Mouse (Mus musculus) neural tube, embryonic 11.5 days (tissue): ENCODE measurements around the gene Gjb3. TPM values are rescaled to one million over a fixed set of nuclear protein-coding genes. Genes with fewer than 3 reads are reported as not detected.

Source experiments
- ATAC-seq: fragments of 200-750 bp; cut with Nextera tagmentation; 2 replicates; pipeline ENCODE4 v1.8.0; 2017; ENCODE audit warnings: moderate number of reproducible peaks, mild to moderate bottlenecking, moderate TSS enrichment, moderate library complexity; ENCODE audit not compliant: insufficient read depth, low FRiP score, low TSS enrichment
- DNase-seq: peaks from one replicate; pipeline ENCODE4 v3.0.0-alpha.2; 2015; ENCODE audit warnings: low spot score
- H3K27ac ChIP-seq: fragments of 300-500 bp; sonication (generic); 2 replicates; pipeline ENCODE4 v1.5.1; 2014; ENCODE audit warnings: low read depth, mild to moderate bottlenecking, low read length
- H3K27me3 ChIP-seq: fragments of 300-500 bp; sonication (generic); 2 replicates; pipeline ENCODE4 v1.6.1; 2014; ENCODE audit warnings: mild to moderate bottlenecking, low read length, mixed read lengths; ENCODE audit not compliant: control insufficient read depth, insufficient read depth
- H3K36me3 ChIP-seq: fragments of 300-500 bp; sonication (generic); 2 replicates; pipeline ENCODE4 v1.6.1; 2014; ENCODE audit warnings: mild to moderate bottlenecking, low read length, moderate library complexity, mixed read lengths; ENCODE audit not compliant: control insufficient read depth, insufficient read depth
- H3K4me1 ChIP-seq: fragments of 300-500 bp; sonication (generic); 2 replicates; pipeline ENCODE4 v1.6.1; 2014; ENCODE audit warnings: low read length, mixed read lengths; ENCODE audit not compliant: control insufficient read depth, insufficient read depth
- H3K4me2 ChIP-seq: fragments of 300-500 bp; sonication (generic); 2 replicates; pipeline ENCODE4 v1.6.1; 2014; ENCODE audit warnings: low read depth, mild to moderate bottlenecking, moderate library complexity
- H3K4me3 ChIP-seq: fragments of 300-500 bp; sonication (generic); 2 replicates; pipeline ENCODE4 v1.5.1; 2014; ENCODE audit warnings: low read depth, low read length
- H3K9ac ChIP-seq: fragments of 300-500 bp; sonication (generic); 2 replicates; pipeline ENCODE4 v1.6.1; 2014; ENCODE audit warnings: mild to moderate bottlenecking, low read length
- H3K9me3 ChIP-seq: fragments of 300-500 bp; sonication (generic); 2 replicates; pipeline ENCODE4 v1.6.1; 2016; ENCODE audit warnings: low read length; ENCODE audit not compliant: control insufficient read depth
- WGBS: fragments of 180-500 bp; shearing (Covaris S2); extraction: QIAGEN DNeasy Blood & Tissue Kit; methylation state at CpG from one replicate; pipeline ENCODE4 v1.1.7; 2014; 5-methylcytosine and 5-hydroxymethylcytosine counted together
- polyA plus RNA-seq: library from polyadenylated mRNA; unstranded; fragments of >200 nt; fragmentation: Nextera tagmentation; extraction: Ambion mirVana; gene quantifications from 2 replicates; pipeline ENCODE4 v1.2.1, GENCODE M21; 2014

Gene Gjb3
- polyA plus RNA-seq, 1 experiment from 2014 or later, result 2.5 TPM

DNA sequence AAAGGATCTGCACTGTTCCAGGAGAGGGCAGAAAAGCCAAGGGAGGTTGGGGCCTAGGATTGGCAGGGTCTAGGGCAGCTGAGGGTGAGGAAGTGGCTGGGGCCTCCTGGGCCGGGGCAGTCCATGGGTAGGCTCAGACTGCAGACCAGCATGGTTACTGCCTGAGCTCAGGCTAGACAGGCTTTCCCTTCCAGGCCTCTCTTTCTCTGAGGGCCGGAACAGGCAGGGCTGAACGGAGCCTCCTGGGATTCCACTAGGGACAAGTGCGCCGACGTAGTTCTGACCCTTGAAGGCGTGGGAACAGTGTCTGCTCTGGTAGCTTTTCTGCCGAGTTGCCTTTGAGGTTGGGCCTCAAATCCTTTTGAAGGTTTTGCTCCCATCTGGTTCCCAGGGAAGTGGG is 14.9 kb downstream of the Gjb3 start:
- WGBS, result 87% methylated on average over 7 of the region's 8 CpGs
- Histone ChIP-seq H3K27me3 (0 out of 2 replicates have a peak, but pooled peaks cover 3% of the 10 kb centered on the region), H3K9ac (no peak overlapping the region), H3K9me3 (no peaks in the 10 kb centered on the region), H3K4me1 (no peaks in the 10 kb centered on the region), H3K36me3 (no peaks in the 10 kb centered on the region), H3K4me2 (no peak overlapping the region), H3K4me3 (no peak overlapping the region), H3K27ac (no peak overlapping the region)
- DNase-seq (no peak), ATAC-seq (no peak)

DNA sequence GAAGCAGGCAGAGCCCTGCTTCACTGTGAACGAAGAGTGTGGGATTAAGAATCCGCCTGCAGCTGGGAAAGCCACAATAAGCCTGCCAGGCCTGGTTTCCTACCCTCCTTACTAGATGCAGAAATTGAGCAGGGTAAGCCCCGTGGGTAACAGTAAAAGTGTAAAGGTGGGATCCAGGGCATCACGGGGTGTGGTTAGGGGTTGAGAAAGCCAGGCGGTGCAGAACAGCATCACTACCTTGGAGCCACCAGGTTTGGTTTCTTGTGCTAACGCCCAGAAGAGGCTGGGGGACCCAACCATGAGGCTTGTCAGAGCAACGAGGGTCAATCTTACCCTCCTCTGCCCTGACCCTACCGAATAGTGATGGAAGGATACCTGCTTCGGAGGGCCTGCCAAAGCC is 16.1 kb downstream of the Gjb3 start:
- H3K36me3 ChIP-seq, result no peaks in the 10 kb centered on the region
- H3K4me2 ChIP-seq, result no peak overlapping the region

DNA sequence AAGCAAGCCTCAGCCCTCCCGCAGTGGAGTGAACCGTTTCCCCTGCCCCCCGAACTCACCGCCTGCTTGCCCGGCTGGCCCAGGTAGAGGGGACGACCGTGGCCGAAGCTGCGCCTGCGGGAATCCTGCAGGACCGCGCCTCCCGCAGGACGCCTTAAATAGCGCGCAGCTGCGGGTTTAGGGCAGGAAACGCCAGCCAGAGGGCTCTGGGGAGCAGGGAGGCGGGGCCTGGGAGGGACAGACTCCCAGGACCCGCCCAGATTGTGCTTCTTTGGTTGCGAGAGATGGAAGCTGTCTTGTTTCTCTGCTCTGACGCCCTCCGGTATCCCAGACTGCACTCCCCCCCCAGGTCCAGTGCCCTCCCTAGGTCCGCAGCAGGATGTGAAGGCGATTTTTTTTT is 16.8 kb downstream of the Gjb3 start, which contains the start of gene Gja4:
TSS of gene Gja4 (minus strand) at position 179 of the 400 bp plus-strand sequence.
- H3K4me3 ChIP-seq, result peak within 1 kb of the TSS; percentile 40
- ATAC-seq (peak; percentile 60), DNase-seq (peak; percentile 86)
- 0 out of 2 replicates have a peak, but pooled peaks cover 3% of the 10 kb centered on the region for H3K27me3 ChIP-seq
- H3K9me3 ChIP-seq, result no peaks in the 10 kb centered on the region
- peak within 1 kb of the TSS; percentile 85 for H3K4me2 ChIP-seq
- WGBS, result under 1% methylated on average over 25 of the region's 25 CpGs
- H3K27ac ChIP-seq, result no peak within 1 kb of the TSS
- H3K9ac ChIP-seq, result peak within 1 kb of the TSS; percentile 51
- H3K4me1 ChIP-seq, result no peaks in the 10 kb centered on the region
- no peaks in the 10 kb centered on the region for H3K36me3 ChIP-seq

More for the DNA sequence above, 16.1 kb downstream of the Gjb3 start:
- no peak for DNase-seq
- Histone ChIP-seq H3K4me1 (no peaks in the 10 kb centered on the region), H3K27ac (no peak overlapping the region), H3K9me3 (no peaks in the 10 kb centered on the region), H3K4me3 (no peak overlapping the region), H3K27me3 (0 out of 2 replicates have a peak, but pooled peaks cover 3% of the 10 kb centered on the region), H3K9ac (no peak overlapping the region; the same call in 1 of the 2 replicates)
- WGBS, result 45% methylated on average over 9 of the region's 9 CpGs
- ATAC-seq, result no peak

DNA sequence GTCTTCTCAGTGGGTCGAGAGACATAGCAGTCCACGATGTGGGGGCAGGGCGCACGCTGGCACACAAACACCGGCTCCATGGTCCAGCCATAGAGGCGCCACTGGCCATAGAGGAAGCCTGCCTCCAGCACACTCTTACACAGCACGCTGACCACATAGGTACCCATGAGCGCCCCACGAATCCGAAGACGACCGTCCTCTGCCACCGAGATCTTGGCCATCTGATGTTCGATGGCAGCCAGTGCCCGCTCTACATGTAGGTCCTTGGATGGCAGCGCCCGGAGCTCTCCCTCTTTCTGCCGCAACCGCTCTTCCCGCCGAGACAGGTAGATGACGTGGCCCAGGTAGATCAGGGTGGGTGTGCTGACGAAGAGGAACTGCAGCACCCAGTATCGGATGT is 18.3 kb downstream of the Gjb3 start:
- H3K9me3 ChIP-seq, result no peaks in the 10 kb centered on the region
- no peak overlapping the region for H3K9ac ChIP-seq
- DNase-seq, result no peak
- H3K4me3 ChIP-seq, result no peak overlapping the region
- 0 out of 2 replicates have a peak, but pooled peaks cover 3% of the 10 kb centered on the region for H3K27me3 ChIP-seq
- no peaks in the 10 kb centered on the region for H3K4me1 ChIP-seq
- H3K4me2 ChIP-seq, result no peak overlapping the region
- H3K36me3 ChIP-seq, result no peaks in the 10 kb centered on the region
- 59% methylated on average over 24 of the region's 24 CpGs for WGBS
- H3K27ac ChIP-seq, result no peak overlapping the region
- ATAC-seq, result no peak

DNA sequence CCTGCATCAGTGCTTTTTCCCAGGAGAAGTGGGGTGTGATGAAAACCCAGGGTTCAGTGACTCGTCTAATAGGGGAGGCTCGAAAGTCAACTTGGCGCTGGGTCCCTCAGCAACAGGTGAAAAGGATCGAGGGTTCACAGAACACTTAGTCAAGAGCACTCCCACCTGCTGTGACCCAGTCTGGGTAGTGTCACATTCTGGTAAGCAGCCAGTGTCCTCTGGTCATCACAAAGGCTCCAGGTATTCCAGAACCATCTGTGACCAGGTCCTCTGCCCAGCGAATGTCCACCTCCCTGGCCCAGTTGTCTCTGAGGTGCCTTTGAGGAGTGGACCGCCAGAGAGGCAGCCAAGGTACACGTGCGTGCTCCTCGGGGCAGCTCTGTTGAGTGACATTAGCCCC is 19.1 kb downstream of the Gjb3 start:
- 60% methylated on average over 9 of the region's 9 CpGs for WGBS
- Histone ChIP-seq H3K27me3 (0 out of 2 replicates have a peak, but pooled peaks cover 3% of the 10 kb centered on the region), H3K4me2 (no peak overlapping the region)

DNA sequence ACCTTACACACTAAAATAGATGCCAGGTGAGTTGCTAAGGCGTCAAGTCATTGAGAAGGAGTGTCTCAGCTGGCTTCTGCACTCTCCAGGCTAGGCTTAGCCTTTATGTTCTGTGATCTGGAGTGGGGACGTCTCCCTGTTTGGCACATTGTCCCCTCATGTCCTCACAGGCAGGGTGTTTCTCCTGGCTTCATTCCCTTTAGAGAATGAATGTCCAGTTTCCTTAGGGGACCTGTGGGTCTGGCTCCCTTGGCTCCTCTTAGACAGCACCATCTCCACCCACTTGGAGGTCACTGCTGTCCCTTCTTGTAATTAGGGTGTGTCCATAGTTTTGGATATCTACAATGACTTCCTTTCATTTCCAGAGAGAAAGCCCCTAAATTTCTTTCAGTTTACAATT is 23.7 kb downstream of the Gjb3 start:
- no peak for ATAC-seq
- Histone ChIP-seq H3K36me3 (no peaks in the 10 kb centered on the region), H3K4me2 (no peak overlapping the region), H3K9ac (no peak overlapping the region), H3K9me3 (no peaks in the 10 kb centered on the region), H3K4me1 (no peaks in the 10 kb centered on the region), H3K27me3 (no peaks in the 10 kb centered on the region), H3K27ac (no peak overlapping the region), H3K4me3 (no peak overlapping the region)
- WGBS, result 68% methylated on average over 2 of the region's 2 CpGs
- DNase-seq, result no peak

More for the DNA sequence above, 19.1 kb downstream of the Gjb3 start:
- Histone ChIP-seq H3K9me3 (no peaks in the 10 kb centered on the region), H3K9ac (no peak overlapping the region), H3K4me1 (no peaks in the 10 kb centered on the region), H3K36me3 (no peaks in the 10 kb centered on the region), H3K27ac (no peak overlapping the region), H3K4me3 (no peak overlapping the region)
- DNase-seq (no peak), ATAC-seq (no peak)

DNA sequence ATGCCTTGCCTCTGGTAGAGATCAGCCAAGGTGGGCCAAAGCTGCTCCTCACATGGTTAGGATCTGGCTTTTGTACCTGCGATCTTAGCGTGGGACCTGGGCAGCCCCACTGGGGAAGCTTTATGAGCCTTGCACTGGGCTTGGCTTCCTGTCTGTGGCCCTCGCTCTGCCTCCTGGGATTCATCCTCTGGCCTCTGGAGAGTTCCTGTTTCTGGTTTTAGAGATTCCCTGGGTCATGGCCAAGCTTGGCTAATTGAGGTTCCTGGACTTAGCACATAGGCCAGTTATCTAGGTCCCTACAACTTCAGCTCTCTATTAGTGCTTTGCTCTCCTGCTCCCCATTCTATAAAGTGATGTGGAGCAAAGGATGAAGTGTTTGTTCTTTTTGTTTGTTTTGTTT is 26.8 kb downstream of the Gjb3 start:
- no peak overlapping the region for H3K4me3 ChIP-seq
- WGBS, result 95% methylated on average over 3 of the region's 3 CpGs
- DNase-seq (no peak), ATAC-seq (no peak)
- H3K9ac ChIP-seq, result no peak overlapping the region
- H3K4me2 ChIP-seq, result no peak overlapping the region
- no peaks in the 10 kb centered on the region for H3K36me3 ChIP-seq
- no peaks in the 10 kb centered on the region for H3K9me3 ChIP-seq
- H3K27ac ChIP-seq, result no peak overlapping the region
- H3K27me3 ChIP-seq, result no peaks in the 10 kb centered on the region
- H3K4me1 ChIP-seq, result no peaks in the 10 kb centered on the region

DNA sequence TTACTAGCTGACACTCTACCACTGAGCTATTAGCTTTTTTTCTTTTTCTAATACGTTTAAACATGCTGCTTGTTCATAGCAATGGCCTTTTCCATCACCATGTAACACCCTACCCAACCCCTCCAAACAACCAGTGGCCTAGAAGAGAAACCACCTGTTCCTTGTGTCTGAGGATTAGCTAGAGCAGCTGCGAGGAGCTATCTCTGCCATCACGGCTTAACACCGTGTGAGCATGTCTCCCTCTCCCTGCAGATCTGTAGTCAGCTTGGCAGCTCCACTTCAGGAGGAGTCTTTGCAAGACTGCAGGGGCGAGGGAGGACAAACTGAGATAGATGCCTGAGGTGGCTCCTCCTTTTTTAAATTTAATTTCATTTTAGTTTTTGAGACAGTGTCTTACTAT is 30.1 kb downstream of the Gjb3 start:
- ATAC-seq, result no peak

DNA sequence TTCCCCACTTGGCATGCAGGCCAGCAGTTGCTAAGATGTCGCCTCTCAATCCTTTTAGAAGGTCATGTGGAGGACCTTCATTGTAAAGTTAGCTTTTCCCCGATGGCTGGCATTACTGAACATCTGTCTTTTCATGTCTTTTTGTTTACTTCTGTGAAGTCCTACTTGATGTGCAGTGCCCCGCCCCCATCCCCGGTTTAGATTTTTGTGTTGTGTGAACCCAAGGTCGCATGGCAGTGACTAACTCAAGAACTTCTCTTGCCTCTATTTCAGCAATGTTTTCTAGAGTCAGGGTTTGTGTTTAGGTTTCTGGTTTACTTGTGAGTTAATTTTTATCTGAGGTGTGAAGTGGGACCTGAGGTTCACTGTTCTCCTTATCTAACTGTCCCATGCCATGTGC is 38.0 kb downstream of the Gjb3 start:
- Histone ChIP-seq H3K4me3 (no peak overlapping the region), H3K9ac (no peak overlapping the region), H3K4me1 (no peaks in the 10 kb centered on the region), H3K4me2 (no peak overlapping the region), H3K27me3 (no peaks in the 10 kb centered on the region), H3K36me3 (no peaks in the 10 kb centered on the region), H3K9me3 (no peaks in the 10 kb centered on the region), H3K27ac (no peak overlapping the region)
- WGBS, result 71% methylated on average over 5 of the region's 5 CpGs
- ATAC-seq, result no peak
- DNase-seq, result no peak

More for the DNA sequence above, 30.1 kb downstream of the Gjb3 start:
- no peaks in the 10 kb centered on the region for H3K27me3 ChIP-seq
- H3K9me3 ChIP-seq, result no peaks in the 10 kb centered on the region
- no peaks in the 10 kb centered on the region for H3K36me3 ChIP-seq
- WGBS, result 86% methylated on average over 5 of the region's 5 CpGs
- H3K4me1 ChIP-seq, result no peaks in the 10 kb centered on the region
- H3K4me3 ChIP-seq, result no peak overlapping the region
- no peak overlapping the region for H3K27ac ChIP-seq
- H3K4me2 ChIP-seq, result no peak overlapping the region
- no peak overlapping the region for H3K9ac ChIP-seq
- no peak for DNase-seq
